Mouse (Mus musculus) spleen, adult 12 weeks (tissue): ENCODE data around the gene H2al1c.
"Not testable (repeated sequence)": the region's sequence is repeated elsewhere in the genome, so short reads cannot be mapped to it uniquely, and the experiment has no call there.

Experiments used
- DNase-seq: peaks from one replicate; pipeline ENCODE4 v3.0.0; 2022; ENCODE audit warnings: low spot score

The H2al1c gene

GRCm38 (mm10) chrX:11305355-11305754 is at the start of gene H2al1c:
Gene H2al1c (plus strand): TSS chrX:11305655.
- not testable (repeated sequence) for DNase-seq

- DNase-seq = no peak
Observed at GRCm38 (mm10) chrX:11264918-11265317, 40.5 kb upstream of the H2al1c start.

- DNase-seq = no peak
Observed at GRCm38 (mm10) chrX:11267791-11268190, 37.7 kb upstream of the H2al1c start.

GRCm38 (mm10) chrX:11269074-11269473 is 36.4 kb upstream of the H2al1c start:
- no peak for DNase-seq

GRCm38 (mm10) chrX:11273190-11273589 is 32.3 kb upstream of the H2al1c start:
- no peak for DNase-seq

- DNase-seq = no peak
Observed at GRCm38 (mm10) chrX:11277083-11277482, 28.4 kb upstream of the H2al1c start.

- no peak for DNase-seq
Observed at GRCm38 (mm10) chrX:11280741-11281140, 24.7 kb upstream of the H2al1c start.

- DNase-seq = no peak
Observed at GRCm38 (mm10) chrX:11288306-11288882, 17.1 kb upstream of the H2al1c start.

- DNase-seq = no peak
Observed at GRCm38 (mm10) chrX:11289244-11289643, 16.2 kb upstream of the H2al1c start.

- DNase-seq = not testable (repeated sequence)
Observed at GRCm38 (mm10) chrX:11298957-11299356, 6.5 kb upstream of the H2al1c start, which contains the start of gene H2al1a. Gene H2al1a (plus strand): TSS chrX:11299257.

- not testable (repeated sequence) for DNase-seq
Observed at GRCm38 (mm10) chrX:11302132-11302531, 3.3 kb upstream of the H2al1c start, which contains the start of gene H2al1b. Gene H2al1b (plus strand): TSS chrX:11302432.

- not testable (repeated sequence) for DNase-seq
Observed at GRCm38 (mm10) chrX:11308524-11308923, 3.1 kb downstream of the H2al1c start, which contains the start of gene H2al1d. Gene H2al1d (plus strand): TSS chrX:11308824.

GRCm38 (mm10) chrX:11311634-11312033 is 6.2 kb downstream of the H2al1c start, which contains the start of gene H2al1e:
Gene H2al1e (plus strand): TSS chrX:11311934.
- DNase-seq = not testable (repeated sequence)

- DNase-seq = not testable (repeated sequence)
Observed at GRCm38 (mm10) chrX:11314858-11315257, 9.4 kb downstream of the H2al1c start, which contains the start of gene H2al1f. Gene H2al1f (plus strand): TSS chrX:11315158.

- DNase-seq = not testable (repeated sequence)
Observed at GRCm38 (mm10) chrX:11317956-11318355, 12.5 kb downstream of the H2al1c start, which contains the start of gene H2al1g. Gene H2al1g (plus strand): TSS chrX:11318256.

- DNase-seq = not testable (repeated sequence)
Observed at GRCm38 (mm10) chrX:11321192-11321591, 15.7 kb downstream of the H2al1c start, which contains the start of gene H2al1h. Gene H2al1h (plus strand): TSS chrX:11321492.

- DNase-seq = not testable (repeated sequence)
Observed at GRCm38 (mm10) chrX:11324359-11324758, 18.9 kb downstream of the H2al1c start, which contains the start of gene H2al1i. Gene H2al1i (plus strand): TSS chrX:11324659.

- DNase-seq = not testable (repeated sequence)
Observed at GRCm38 (mm10) chrX:11327522-11327921, 22.1 kb downstream of the H2al1c start, which contains the start of gene H2al1j. Gene H2al1j (plus strand): TSS chrX:11327822.

- DNase-seq = no peak
Observed at GRCm38 (mm10) chrX:11345762-11346161, 40.3 kb downstream of the H2al1c start.

GRCm38 (mm10) chrX:11346756-11347155 is 41.3 kb downstream of the H2al1c start:
- DNase-seq = no peak
